Mouse (Mus musculus) lung, embryonic 14.5 days (tissue): ENCODE data around the gene Tomm20. TPM values are rescaled to one million over a fixed set of nuclear protein-coding genes. Genes with fewer than 3 reads are reported as not detected.

Experiments used
- ATAC-seq: fragments of 200-750 bp; cut with Nextera tagmentation; 2 replicates; pipeline ENCODE4 v1.8.0; 2017; ENCODE audit warnings: mild to moderate bottlenecking, moderate TSS enrichment, moderate library complexity; ENCODE audit not compliant: insufficient read depth
- DNase-seq: peaks from one replicate; pipeline ENCODE4 v3.0.0-alpha.2; 2015
- H3K27ac ChIP-seq: fragments of 300-500 bp; sonication (generic); 2 replicates; pipeline ENCODE4 v1.5.1; 2014; ENCODE audit warnings: low read depth, mild to moderate bottlenecking, moderate library complexity
- H3K27me3 ChIP-seq: fragments of 300-500 bp; sonication (generic); 2 replicates; pipeline ENCODE4 v1.6.1; 2014; ENCODE audit warnings: low read length, control low read depth; ENCODE audit not compliant: insufficient read depth
- H3K36me3 ChIP-seq: fragments of 300-500 bp; sonication (generic); 2 replicates; pipeline ENCODE4 v1.6.1; 2014; ENCODE audit warnings: control low read depth; ENCODE audit not compliant: insufficient read depth
- H3K4me1 ChIP-seq: fragments of 300-500 bp; sonication (generic); 2 replicates; pipeline ENCODE4 v1.6.1; 2014; ENCODE audit warnings: antibody characterized with exemption, control low read depth; ENCODE audit not compliant: insufficient read depth
- H3K4me2 ChIP-seq: fragments of 300-500 bp; sonication (generic); 2 replicates; pipeline ENCODE4 v1.6.1; 2014; ENCODE audit warnings: mild to moderate bottlenecking
- H3K4me3 ChIP-seq: fragments of 300-500 bp; sonication (generic); 2 replicates; pipeline ENCODE4 v1.5.1; 2014; ENCODE audit warnings: low read depth, low read length
- H3K9ac ChIP-seq: fragments of 300-500 bp; sonication (generic); 2 replicates; pipeline ENCODE4 v1.6.1; 2014
- H3K9me3 ChIP-seq: fragments of 300-500 bp; sonication (generic); 2 replicates; pipeline ENCODE4 v1.6.1; 2016; ENCODE audit warnings: low read depth, low read length, control low read depth
- CTCF ChIP-seq: IDR thresholded peaks from 2 replicates; pipeline ENCODE4 v1.5.1; 2016; ENCODE audit warnings: antibody characterized with exemption, low read depth
- WGBS: fragments of 180-500 bp; shearing (Covaris S2); extraction: QIAGEN DNeasy Blood & Tissue Kit; methylation state at CpG from one replicate; pipeline ENCODE4 v1.1.7; 2014; 5-methylcytosine and 5-hydroxymethylcytosine counted together
- polyA plus RNA-seq: library from polyadenylated mRNA; unstranded; fragments of >200 nt; fragmentation: Nextera tagmentation; extraction: Ambion mirVana; gene quantifications from 2 replicates; pipeline ENCODE4 v1.2.1, GENCODE M21; 2014

The Tomm20 gene
- 215 and 218 TPM in 2 replicates for polyA plus RNA-seq

GRCm38 (mm10) chr8:126945730-126946163 lies at the start of gene Tomm20:
TSS of gene Tomm20 (minus strand) at chr8:126945844.
- ATAC-seq (peak; percentile 92), DNase-seq (peak; percentile 99)
- peaks cover 26% of the 10 kb centered on the region for H3K36me3 ChIP-seq
- no peak for TF ChIP-seq CTCF
- H3K4me2 ChIP-seq: peak within 1 kb of the TSS; percentile 70
- WGBS: under 1% methylated on average over 48 of the region's 48 CpGs
- H3K9me3 ChIP-seq: no peaks in the 10 kb centered on the region
- H3K4me3 ChIP-seq: peak within 1 kb of the TSS; percentile 85
- H3K4me1 ChIP-seq: peaks cover 5% of the 10 kb centered on the region; the same call in 1 of the 2 replicates
- no peaks in the 10 kb centered on the region for H3K27me3 ChIP-seq
- H3K27ac ChIP-seq: peak within 1 kb of the TSS; percentile 87
- H3K9ac ChIP-seq: peak within 1 kb of the TSS; percentile 93

DNA sequence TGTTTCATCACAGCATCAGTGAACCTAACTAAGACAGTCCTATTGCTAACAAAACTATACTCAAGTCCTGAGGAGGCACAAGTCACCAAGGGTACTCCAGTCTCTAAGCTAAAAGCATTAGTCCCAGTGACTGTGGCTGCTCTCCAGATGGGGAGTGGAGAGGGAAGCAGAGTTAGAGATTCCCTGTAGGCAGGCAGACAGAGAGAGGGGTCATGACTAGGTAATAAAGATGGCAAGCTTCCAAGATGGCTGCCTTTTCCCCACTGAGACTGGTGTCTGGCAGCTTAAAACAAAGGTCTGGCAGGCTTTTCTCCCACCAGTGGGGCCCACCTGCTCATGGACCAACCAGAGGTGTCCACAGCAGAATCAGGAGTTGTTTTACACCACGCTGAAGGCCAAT lies 48.9 kb upstream of the Tomm20 start:
- H3K36me3 ChIP-seq: no peaks in the 10 kb centered on the region
- no peak overlapping the region for H3K9ac ChIP-seq
- no peak for DNase-seq
- H3K27ac ChIP-seq: no peak overlapping the region
- no peaks in the 10 kb centered on the region for H3K27me3 ChIP-seq
- ATAC-seq: no peak
- no peak overlapping the region for H3K4me3 ChIP-seq
- H3K9me3 ChIP-seq: no peaks in the 10 kb centered on the region
- 88% methylated on average over 1 of the region's 1 CpGs for WGBS
- no peak overlapping the region for H3K4me2 ChIP-seq
- H3K4me1 ChIP-seq: no peaks in the 10 kb centered on the region
- no peak for TF ChIP-seq CTCF

DNA sequence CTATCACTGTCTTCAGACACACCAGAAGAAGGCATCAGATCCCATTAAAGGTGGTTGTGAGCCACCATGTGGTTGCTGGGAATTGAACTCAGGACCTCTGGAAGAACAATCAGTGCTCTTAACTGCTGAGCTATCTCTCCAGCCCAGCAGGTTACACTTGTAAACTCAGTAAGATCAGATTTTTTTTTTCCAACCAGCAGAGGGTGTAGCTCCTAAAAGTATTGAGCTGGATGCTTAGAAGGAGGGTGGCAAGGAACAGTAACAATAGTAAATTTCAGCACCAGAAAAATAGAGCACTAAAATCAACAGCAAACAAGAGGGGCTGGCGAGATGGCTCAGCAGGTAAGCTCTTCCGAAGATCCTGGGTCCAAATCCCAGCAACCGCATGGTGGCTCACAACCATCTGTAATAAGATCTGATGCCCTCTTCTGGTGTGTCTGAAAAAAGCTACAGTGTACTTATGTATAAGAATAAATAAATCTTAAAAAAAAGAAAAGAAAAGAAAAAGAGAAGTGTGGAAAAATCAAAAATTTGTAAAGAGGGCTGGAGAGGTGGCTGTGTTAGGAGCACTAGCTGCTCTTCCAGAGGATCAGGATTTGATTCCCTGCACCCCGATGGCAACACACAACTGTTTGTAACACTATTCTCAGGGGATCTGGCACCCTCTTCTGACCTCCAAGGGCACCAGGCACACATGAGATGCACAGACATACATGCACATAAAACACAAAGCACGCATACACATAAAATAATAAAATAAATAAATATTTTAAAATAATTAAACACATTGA lies 43.9 kb upstream of the Tomm20 start:
- Histone ChIP-seq H3K27me3 (no peaks in the 10 kb centered on the region), H3K4me2 (no peak overlapping the region), H3K36me3 (no peaks in the 10 kb centered on the region), H3K27ac (no peak overlapping the region), H3K9ac (no peak overlapping the region), H3K9me3 (no peaks in the 10 kb centered on the region), H3K4me3 (no peak overlapping the region), H3K4me1 (no peaks in the 10 kb centered on the region)
- DNase-seq: peak; percentile 65
- no peak for TF ChIP-seq CTCF
- WGBS: 82% methylated on average over 5 of the region's 5 CpGs
- ATAC-seq: no peak

GRCm38 (mm10) chr8:126988346-126989006 lies 42.8 kb upstream of the Tomm20 start:
- peak; percentile 16; the same call in 1 of the 2 replicates for TF ChIP-seq CTCF
- H3K27ac ChIP-seq: no peak overlapping the region
- ATAC-seq (peak; percentile 38; the same call in 1 of the 2 replicates), DNase-seq (peak; percentile 41)
- no peaks in the 10 kb centered on the region for H3K9me3 ChIP-seq
- WGBS: 38% methylated on average over 16 of the region's 16 CpGs
- H3K9ac ChIP-seq: no peak overlapping the region
- no peaks in the 10 kb centered on the region for H3K4me1 ChIP-seq
- H3K27me3 ChIP-seq: no peaks in the 10 kb centered on the region
- H3K36me3 ChIP-seq: no peaks in the 10 kb centered on the region
- H3K4me3 ChIP-seq: no peak overlapping the region
- H3K4me2 ChIP-seq: no peak overlapping the region

DNA sequence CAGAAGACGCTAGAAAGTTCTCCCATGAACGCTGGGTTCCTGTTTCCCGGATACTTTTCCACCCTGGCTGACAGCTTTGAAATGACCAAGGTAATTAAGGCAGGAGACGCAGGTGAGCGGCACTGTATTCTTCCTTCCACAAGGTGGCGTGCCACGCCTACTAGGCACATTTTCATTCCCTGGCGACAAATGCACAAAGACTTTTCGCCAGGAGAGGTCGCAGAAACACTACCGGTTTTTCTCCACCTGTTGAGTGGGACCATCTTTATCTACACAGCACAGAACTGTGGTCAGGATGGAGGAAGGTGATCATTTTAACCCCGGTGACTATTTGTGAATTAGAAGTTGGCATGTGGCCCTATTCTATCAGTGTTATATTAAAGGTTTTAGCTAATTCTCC lies 40.9 kb upstream of the Tomm20 start:
- DNase-seq: peak; percentile 93
- H3K4me1 ChIP-seq: no peaks in the 10 kb centered on the region
- H3K27me3 ChIP-seq: no peaks in the 10 kb centered on the region
- ATAC-seq: peak; percentile 41; the same call in 1 of the 2 replicates
- no peaks in the 10 kb centered on the region for H3K36me3 ChIP-seq
- no peak overlapping the region for H3K4me3 ChIP-seq
- H3K4me2 ChIP-seq: no peak overlapping the region
- no peak overlapping the region for H3K27ac ChIP-seq
- H3K9ac ChIP-seq: no peak overlapping the region
- WGBS: 2% methylated on average over 12 of the region's 12 CpGs
- peak; percentile 100 for TF ChIP-seq CTCF
- no peaks in the 10 kb centered on the region for H3K9me3 ChIP-seq

- no peaks in the 10 kb centered on the region for H3K9me3 ChIP-seq
- DNase-seq: no peak
- WGBS: 48% methylated on average over 5 of the region's 5 CpGs
Observed at GRCm38 (mm10) chr8:126980046-126980445, 34.4 kb upstream of the Tomm20 start.

More at GRCm38 (mm10) chr8:126980046-126980445, 34.4 kb upstream of the Tomm20 start:
- Histone ChIP-seq H3K36me3 (no peaks in the 10 kb centered on the region), H3K27me3 (no peaks in the 10 kb centered on the region), H3K4me1 (no peaks in the 10 kb centered on the region), H3K4me3 (no peak overlapping the region), H3K9ac (no peak overlapping the region), H3K27ac (no peak overlapping the region), H3K4me2 (no peak overlapping the region)
- no peak for TF ChIP-seq CTCF
- ATAC-seq: no peak
